Mouse (Mus musculus) thymus, postnatal 4 days (tissue): ENCODE measurements around the gene Gm12695.

Source experiments
- DNase-seq: peaks from one replicate; pipeline ENCODE4 v3.0.0; 2021

The Gm12695 gene

GRCm38 (mm10) chr4:96697511-96698217, 87.3 kb downstream of the Gm12695 start:
- DNase-seq, result no peak

- peak; percentile 17 for DNase-seq
Observed at GRCm38 (mm10) chr4:96696614-96697360, 88.2 kb downstream of the Gm12695 start.

- DNase-seq, result no peak
Observed at GRCm38 (mm10) chr4:96687358-96687803, 97.6 kb downstream of the Gm12695 start.

GRCm38 (mm10) chr4:96683474-96683873, 101.5 kb downstream of the Gm12695 start:
- no peak for DNase-seq

GRCm38 (mm10) chr4:96680966-96681365, 104.0 kb downstream of the Gm12695 start:
- no peak for DNase-seq

GRCm38 (mm10) chr4:96680233-96680632, 104.8 kb downstream of the Gm12695 start:
- no peak for DNase-seq
